Mouse (Mus musculus) adrenal gland, adult 10 weeks (tissue): Measurements from ENCODE around the gene Ms4a13. TPM values are rescaled to one million over a fixed set of nuclear protein-coding genes. Genes with fewer than 3 reads are reported as not detected.

Experiments used
- polyA plus RNA-seq: library from polyadenylated mRNA; stranded (reverse); fragments of 350-450 nt; fragmentation: Illumina TruSeq; extraction: RNeasy Lipid Tissue Mini Kit (QIAGEN cat#74804); gene quantifications from one replicate; pipeline ENCODE4 v1.2.3, GENCODE M21; 2014; ENCODE audit warnings: low read depth, low replicate concordance

Ms4a13 gene
- polyA plus RNA-seq = not detected

DNA sequence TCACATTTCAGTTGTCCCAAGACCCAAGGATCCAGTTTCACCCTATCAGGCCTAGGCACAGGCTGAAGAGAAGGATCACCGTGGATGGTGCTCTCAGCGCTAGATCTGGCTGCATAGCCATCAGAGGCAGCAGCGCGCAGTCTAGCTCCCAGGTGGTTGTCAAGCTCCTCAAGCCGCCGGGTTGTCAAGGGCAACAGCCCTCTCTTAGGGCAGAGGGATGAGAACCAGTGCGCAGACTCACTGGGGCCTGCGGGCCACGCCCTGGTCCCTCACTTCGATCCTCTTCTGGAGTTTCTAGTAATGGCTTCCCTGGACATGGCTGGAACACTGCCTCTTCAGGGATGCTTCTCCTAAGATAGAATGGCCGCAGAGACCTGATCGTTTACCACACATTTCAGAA lies at the start of gene Ms4a13:
Ms4a13 (minus strand) TSS at position 192 of the 400 bp plus-strand sequence.

GRCm38 (mm10) chr19:11232348-11232747 lies 35.8 kb upstream of the Ms4a13 start, which contains the start of gene Ms4a12:
TSS of gene Ms4a12 (minus strand) at chr19:11232448.

GRCm38 (mm10) chr19:11165172-11165571 lies 31.4 kb downstream of the Ms4a13 start, which contains the start of gene 1700025F22Rik:
TSS of gene 1700025F22Rik (minus strand) at chr19:11165320.

DNA sequence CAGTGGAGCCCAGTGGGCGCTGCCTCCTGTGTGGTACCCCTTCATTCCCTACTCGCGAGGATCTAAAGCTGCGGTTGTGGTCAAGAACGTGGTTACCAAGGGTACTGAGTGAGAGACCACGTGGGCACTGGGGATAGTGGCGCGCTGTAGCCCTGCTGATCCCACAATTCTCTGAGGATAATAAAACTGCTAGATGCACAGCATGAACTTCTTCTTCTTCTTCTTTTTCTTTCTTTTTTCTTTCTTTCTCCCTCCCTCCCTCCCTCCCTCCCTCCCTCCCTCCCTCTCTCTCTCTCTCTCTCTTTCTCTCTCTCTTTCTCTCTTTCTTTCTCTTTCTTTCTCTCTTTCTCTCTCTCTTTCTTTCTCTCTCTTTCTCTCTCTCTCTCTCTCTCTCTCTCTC lies 65.8 kb downstream of the Ms4a13 start, which contains the start of gene 1700017D01Rik:
1700017D01Rik (minus strand) TSS at position 101 of the 400 bp plus-strand sequence.

Other genes starting within 250 kb of the Ms4a13 start
- gene Ccdc86, start 247.5 kb downstream of the Ms4a13 start, polyA plus RNA-seq = 3.3 TPM
- gene Ms4a10, start 222.1 kb downstream of the Ms4a13 start, polyA plus RNA-seq = 4.1 TPM
- gene Ms4a15, start 203.5 kb downstream of the Ms4a13 start, polyA plus RNA-seq = not detected
- not detected for gene Ms4a18, start 178.7 kb downstream of the Ms4a13 start, polyA plus RNA-seq
- 0.93 TPM for gene Ms4a8a, start 115.6 kb downstream of the Ms4a13 start, polyA plus RNA-seq
- not detected for gene 1700017D01Rik, start 65.9 kb downstream of the Ms4a13 start, polyA plus RNA-seq
- not detected for gene 1700025F22Rik, start 31.4 kb downstream of the Ms4a13 start, polyA plus RNA-seq
- not detected for gene Ms4a12, start 35.7 kb upstream of the Ms4a13 start, polyA plus RNA-seq
- gene Ms4a1, start 69.5 kb upstream of the Ms4a13 start, polyA plus RNA-seq = 1.9 TPM
- gene Ms4a5, start 87.1 kb upstream of the Ms4a13 start, polyA plus RNA-seq = not detected
- 0.93 TPM for gene Ms4a14, start 117.7 kb upstream of the Ms4a13 start, polyA plus RNA-seq
- 12.4 TPM for gene Ms4a7, start 139.4 kb upstream of the Ms4a13 start, polyA plus RNA-seq
- 17.1 TPM for gene Ms4a4a, start 178.8 kb upstream of the Ms4a13 start, polyA plus RNA-seq
- gene Ms4a4c, start 208.0 kb upstream of the Ms4a13 start, polyA plus RNA-seq = 8.2 TPM
- gene Ms4a4b, start 246.8 kb upstream of the Ms4a13 start, polyA plus RNA-seq = 3.3 TPM